Mouse (Mus musculus) limb, embryonic 13.5 days (tissue): ENCODE data around the gene C7. TPM values are rescaled to one million over a fixed set of nuclear protein-coding genes. Genes with fewer than 3 reads are reported as not detected.

Experiments
- ATAC-seq: fragments of 200-750 bp; cut with Nextera tagmentation; 2 replicates; pipeline ENCODE4 v1.8.0; 2017; ENCODE audit warnings: low read depth, moderate number of reproducible peaks, moderate TSS enrichment; ENCODE audit not compliant: low FRiP score
- H3K27ac ChIP-seq: fragments of 300-500 bp; sonication (generic); 2 replicates; pipeline ENCODE4 v1.5.1; 2015; ENCODE audit warnings: inconsistent platforms, mild to moderate bottlenecking, moderate library complexity
- H3K27me3 ChIP-seq: fragments of 300-500 bp; sonication (generic); 2 replicates; pipeline ENCODE4 v1.6.1; 2015; ENCODE audit warnings: mild to moderate bottlenecking, inconsistent platforms
- H3K36me3 ChIP-seq: fragments of 300-500 bp; sonication (generic); 2 replicates; pipeline ENCODE4 v1.6.1; 2015; ENCODE audit warnings: inconsistent platforms, mild to moderate bottlenecking, moderate library complexity
- H3K4me1 ChIP-seq: fragments of 300-500 bp; sonication (generic); 2 replicates; pipeline ENCODE4 v1.6.1; 2015; ENCODE audit warnings: inconsistent platforms
- H3K4me2 ChIP-seq: fragments of 300-500 bp; sonication (generic); replicated peaks from 2 replicates; pipeline ENCODE4 v1.6.1; 2015; ENCODE audit warnings: inconsistent platforms, mild to moderate bottlenecking, moderate library complexity
- H3K4me3 ChIP-seq: fragments of 300-500 bp; sonication (generic); 2 replicates; pipeline ENCODE4 v1.5.1; 2015; ENCODE audit warnings: moderate library complexity, mild to moderate bottlenecking, inconsistent platforms
- H3K9ac ChIP-seq: fragments of 300-500 bp; sonication (generic); 2 replicates; pipeline ENCODE4 v1.6.1; 2015; ENCODE audit warnings: mild to moderate bottlenecking, inconsistent platforms
- H3K9me3 ChIP-seq: fragments of 300-500 bp; sonication (generic); 2 replicates; pipeline ENCODE4 v1.6.1; 2016; ENCODE audit warnings: inconsistent platforms
- WGBS: fragments of 180-500 bp; shearing (Covaris S2); methylation state at CpG from one replicate; pipeline ENCODE4 v1.1.7; 2015; 5-methylcytosine and 5-hydroxymethylcytosine counted together
- polyA plus RNA-seq: library from polyadenylated mRNA; unstranded; fragments of >200 nt; fragmentation: Nextera tagmentation; extraction: Ambion mirVana; gene quantifications from 2 replicates; pipeline ENCODE4 v1.2.1, GENCODE M21; 2015

C7 gene
- 0.09 TPM in 1 of 2 replicates, not detected in the other for polyA plus RNA-seq

- ATAC-seq: no peak
- H3K4me3 ChIP-seq: no peak within 1 kb of the TSS
- no peak within 1 kb of the TSS for H3K4me2 ChIP-seq
- H3K4me1 ChIP-seq: no peaks in the 10 kb centered on the region
- H3K27me3 ChIP-seq: no peaks in the 10 kb centered on the region
- no peaks in the 10 kb centered on the region for H3K9me3 ChIP-seq
- no peak within 1 kb of the TSS for H3K27ac ChIP-seq
- no peak within 1 kb of the TSS for H3K9ac ChIP-seq
- no peaks in the 10 kb centered on the region for H3K36me3 ChIP-seq
These were observed at the start of gene C7 for GRCm38 (mm10) chr15:5063635-5064034. TSS of gene C7 (minus strand) at chr15:5063740.

GRCm38 (mm10) chr15:5112651-5113050 is 49.1 kb upstream of the C7 start:
- H3K4me1 ChIP-seq: peaks cover 12% of the 10 kb centered on the region
- 81% methylated on average over 3 of the region's 3 CpGs for WGBS
- peaks cover 3% of the 10 kb centered on the region for H3K36me3 ChIP-seq
- H3K4me3 ChIP-seq: no peak overlapping the region
- no peaks in the 10 kb centered on the region for H3K9me3 ChIP-seq
- H3K4me2 ChIP-seq: no peak overlapping the region
- ATAC-seq: no peak
- no peak overlapping the region for H3K27ac ChIP-seq
- H3K9ac ChIP-seq: no peak overlapping the region
- H3K27me3 ChIP-seq: no peaks in the 10 kb centered on the region

GRCm38 (mm10) chr15:5108655-5109040 is 45.1 kb upstream of the C7 start:
- Histone ChIP-seq H3K27me3 (no peaks in the 10 kb centered on the region), H3K9me3 (no peaks in the 10 kb centered on the region), H3K36me3 (no peaks in the 10 kb centered on the region), H3K4me2 (no peak overlapping the region), H3K4me1 (no peaks in the 10 kb centered on the region), H3K9ac (no peak overlapping the region), H3K27ac (no peak overlapping the region), H3K4me3 (no peak overlapping the region)
- WGBS: 66% methylated on average over 3 of the region's 3 CpGs
- ATAC-seq: no peak

GRCm38 (mm10) chr15:5107686-5108654 is 44.4 kb upstream of the C7 start, which contains the start of gene Card6:
TSS of gene Card6 (minus strand) at chr15:5108539.
- Histone ChIP-seq H3K4me2 (0 out of 2 replicates have a peak within 1 kb of the TSS, but pooled peaks have one; percentile 15), H3K36me3 (no peaks in the 10 kb centered on the region), H3K4me3 (no peak within 1 kb of the TSS), H3K27me3 (no peaks in the 10 kb centered on the region), H3K4me1 (no peaks in the 10 kb centered on the region), H3K9ac (no peak within 1 kb of the TSS), H3K9me3 (no peaks in the 10 kb centered on the region), H3K27ac (no peak within 1 kb of the TSS; the same call in 1 of the 2 replicates)
- WGBS: 68% methylated on average over 21 of the region's 21 CpGs
- ATAC-seq: no peak

- 46% methylated on average over 2 of the region's 2 CpGs for WGBS
- H3K27ac ChIP-seq: no peak overlapping the region
- H3K9ac ChIP-seq: no peak overlapping the region
These were observed 42.8 kb upstream of the C7 start for GRCm38 (mm10) chr15:5106293-5106692.

GRCm38 (mm10) chr15:5105891-5106290 is 42.4 kb upstream of the C7 start:
- WGBS: 79% methylated on average over 6 of the region's 6 CpGs
- Histone ChIP-seq H3K36me3 (no peaks in the 10 kb centered on the region), H3K9ac (no peak overlapping the region), H3K27ac (no peak overlapping the region), H3K4me3 (no peak overlapping the region), H3K4me1 (no peaks in the 10 kb centered on the region), H3K9me3 (no peaks in the 10 kb centered on the region), H3K4me2 (no peak overlapping the region), H3K27me3 (no peaks in the 10 kb centered on the region)
- no peak for ATAC-seq

More at GRCm38 (mm10) chr15:5106293-5106692, 42.8 kb upstream of the C7 start:
- ATAC-seq: no peak
- Histone ChIP-seq H3K27me3 (no peaks in the 10 kb centered on the region), H3K4me1 (no peaks in the 10 kb centered on the region), H3K36me3 (no peaks in the 10 kb centered on the region), H3K4me2 (no peak overlapping the region), H3K4me3 (no peak overlapping the region), H3K9me3 (no peaks in the 10 kb centered on the region)

DNA sequence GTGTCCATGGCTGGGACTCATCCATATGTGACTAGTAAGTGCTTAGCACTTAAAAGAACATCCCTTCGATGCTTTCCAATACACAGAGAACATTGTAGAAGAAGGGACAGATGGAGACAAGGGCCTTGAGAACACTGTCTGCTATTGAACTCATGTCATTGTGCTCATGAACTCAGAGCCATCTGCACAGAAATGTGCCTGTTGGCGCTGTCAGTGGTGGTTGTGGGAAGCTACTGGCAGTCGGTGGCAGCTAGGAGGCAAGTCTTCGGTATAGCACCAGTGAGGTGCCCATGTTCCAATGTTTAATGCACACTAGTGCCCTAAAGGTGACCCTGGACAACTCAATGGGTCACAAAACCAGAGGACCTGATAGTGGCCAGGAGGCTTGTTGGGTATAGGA is 38.8 kb upstream of the C7 start:
- H3K9ac ChIP-seq: no peak overlapping the region
- WGBS: 91% methylated on average over 4 of the region's 4 CpGs
- no peaks in the 10 kb centered on the region for H3K9me3 ChIP-seq
- no peaks in the 10 kb centered on the region for H3K36me3 ChIP-seq
- no peaks in the 10 kb centered on the region for H3K27me3 ChIP-seq
- no peak overlapping the region for H3K4me3 ChIP-seq
- no peak overlapping the region for H3K27ac ChIP-seq
- no peak for ATAC-seq
- H3K4me1 ChIP-seq: no peaks in the 10 kb centered on the region
- no peak overlapping the region for H3K4me2 ChIP-seq

DNA sequence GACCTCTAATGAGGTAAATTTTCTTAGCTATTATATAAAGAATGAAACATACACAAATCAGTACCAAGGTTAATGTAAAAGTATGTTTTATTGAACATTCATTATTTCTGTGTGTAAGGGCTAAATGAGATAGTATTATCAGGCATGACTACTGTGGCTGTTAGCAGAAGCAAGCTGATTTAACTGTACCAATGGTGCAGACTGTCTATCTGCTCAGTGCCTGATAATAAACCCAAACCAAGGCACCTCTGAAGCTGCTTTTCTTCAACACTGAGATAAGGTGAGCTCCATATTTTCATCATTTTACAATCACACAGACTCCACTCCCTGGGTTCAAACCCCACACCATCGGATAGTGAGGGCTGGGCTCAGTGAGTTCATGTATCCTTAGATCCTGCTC is 33.8 kb upstream of the C7 start:
- H3K9ac ChIP-seq: no peak overlapping the region
- no peaks in the 10 kb centered on the region for H3K9me3 ChIP-seq
- no peaks in the 10 kb centered on the region for H3K27me3 ChIP-seq
- no peak for ATAC-seq
- no peak overlapping the region for H3K4me3 ChIP-seq
- no peak overlapping the region for H3K4me2 ChIP-seq
- H3K36me3 ChIP-seq: no peaks in the 10 kb centered on the region
- 94% methylated on average over 1 of the region's 1 CpGs for WGBS
- H3K4me1 ChIP-seq: no peaks in the 10 kb centered on the region
- H3K27ac ChIP-seq: no peak overlapping the region

GRCm38 (mm10) chr15:5095534-5096301 is 32.2 kb upstream of the C7 start:
- Histone ChIP-seq H3K4me1 (no peaks in the 10 kb centered on the region), H3K4me2 (no peak overlapping the region), H3K9ac (no peak overlapping the region), H3K27me3 (no peaks in the 10 kb centered on the region), H3K4me3 (no peak overlapping the region), H3K36me3 (no peaks in the 10 kb centered on the region), H3K27ac (no peak overlapping the region), H3K9me3 (no peaks in the 10 kb centered on the region)
- 72% methylated on average over 11 of the region's 11 CpGs for WGBS
- no peak for ATAC-seq

GRCm38 (mm10) chr15:5090131-5090530 is 26.6 kb upstream of the C7 start:
- H3K4me3 ChIP-seq: no peak overlapping the region
- H3K4me1 ChIP-seq: peaks cover 6% of the 10 kb centered on the region; the same call in 1 of the 2 replicates
- H3K27ac ChIP-seq: no peak overlapping the region
- H3K36me3 ChIP-seq: no peaks in the 10 kb centered on the region
- 87% methylated on average over 10 of the region's 10 CpGs for WGBS
- no peak for ATAC-seq
- no peaks in the 10 kb centered on the region for H3K9me3 ChIP-seq
- no peak overlapping the region for H3K4me2 ChIP-seq
- no peak overlapping the region for H3K9ac ChIP-seq
- no peaks in the 10 kb centered on the region for H3K27me3 ChIP-seq

DNA sequence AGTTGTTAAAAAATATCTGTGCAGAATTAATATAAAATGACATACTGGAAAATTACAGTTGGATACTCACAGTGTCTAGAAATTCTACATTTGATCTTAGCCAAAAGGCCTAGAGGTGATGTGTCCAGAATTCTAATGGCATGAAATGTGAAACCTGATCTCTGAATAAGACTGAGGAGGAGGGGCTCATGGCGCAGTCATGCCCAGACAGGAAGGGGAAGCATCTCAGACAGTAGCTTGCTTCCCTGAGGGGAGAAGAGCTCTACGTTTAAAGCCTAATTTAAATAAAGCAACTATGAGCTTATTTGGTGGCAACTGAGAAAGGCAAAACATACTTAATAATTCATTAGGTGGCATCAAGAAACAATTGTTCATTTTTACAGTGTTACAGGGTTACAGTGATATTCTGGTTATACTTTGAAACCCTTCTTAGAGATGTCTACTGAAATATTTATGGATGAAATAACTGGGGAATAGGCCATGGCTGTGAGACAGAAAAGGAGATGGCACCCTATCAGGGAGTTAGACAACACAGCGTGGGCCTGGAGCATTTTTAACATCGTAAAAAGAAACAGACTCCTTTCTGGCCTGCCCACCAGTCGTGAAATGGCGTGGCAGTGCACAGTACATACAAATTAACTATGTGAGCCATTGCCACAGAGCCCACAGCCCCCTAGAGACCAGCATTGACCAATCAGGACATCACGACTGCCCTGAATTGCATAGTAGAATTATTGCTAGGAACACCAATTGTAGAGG is 25.5 kb upstream of the C7 start:
- Histone ChIP-seq H3K4me3 (no peak overlapping the region), H3K9ac (no peak overlapping the region), H3K4me2 (no peak overlapping the region), H3K27me3 (no peaks in the 10 kb centered on the region), H3K9me3 (no peaks in the 10 kb centered on the region), H3K36me3 (no peaks in the 10 kb centered on the region), H3K27ac (no peak overlapping the region), H3K4me1 (peaks cover 6% of the 10 kb centered on the region; the same call in 1 of the 2 replicates)
- ATAC-seq: no peak
- WGBS: 41% methylated on average over 7 of the region's 7 CpGs
